Comparison of ENCODE assay signal across 14 mouse cellular contexts in genomic region chr2:102663865-102664264, GRCm38 (mm10). TPM values are rescaled to one million over a fixed set of nuclear protein-coding genes. Genes with fewer than 3 reads are reported as not detected.
DNase-seq lines count a peak whose midpoint lies in the region; ATAC-seq and TF ChIP-seq lines count a peak whose summit lies in the region.
"Had no signal": no experiment of that assay in that cellular context is flagged by ENCODE, and none has a peak within 500 bp of the region (broad histone marks: within the 10 kb centered on the region; RNA-seq: fewer than 3 reads in every experiment).

No protein-coding gene starts in this region.

- no peaks in the 10 kb centered on the region for H3K9me3 ChIP-seq in embryonic facial prominence, embryonic 11.5 days (replicated peaks; ENCODE audit: control insufficient read depth, low read length)
- H3K9me3 ChIP-seq in embryonic facial prominence, embryonic 10.5 days = no peaks in the 10 kb centered on the region
- H3K9me3 ChIP-seq in forebrain, embryonic 15.5 days = no peaks in the 10 kb centered on the region
- no peaks in the 10 kb centered on the region for H3K9me3 ChIP-seq in lung, postnatal 0 days (ENCODE audit: low read length)
- no peaks in the 10 kb centered on the region for H3K9me3 ChIP-seq in midbrain, postnatal 0 days (ENCODE audit: low read length)
- H3K9me3 ChIP-seq: heart, embryonic 15.5 days; liver, embryonic 13.5 days had no signal

- peak; percentile 26; the same call in 1 of the 2 replicates for TF ChIP-seq EP300 in lung, postnatal 0 days (IDR thresholded peaks at IDR 0.05)

- no peak overlapping the region for H3K4me2 ChIP-seq in embryonic facial prominence, embryonic 11.5 days (ENCODE audit: low read depth, low read length)
- H3K4me2 ChIP-seq in forebrain, embryonic 15.5 days (replicated peaks) = 0 out of 2 replicates have a peak overlapping the region, but pooled peaks have one; percentile 29
- no peak overlapping the region for H3K4me2 ChIP-seq in lung, postnatal 0 days (replicated peaks; ENCODE audit: low read depth, low read length)
- peak overlapping the region; percentile 87; the same call in 1 of the 2 replicates for H3K4me2 ChIP-seq in midbrain, postnatal 0 days (ENCODE audit: low read depth, low read length, poor library complexity, severe bottlenecking)
- H3K4me2 ChIP-seq: heart, embryonic 15.5 days; liver, embryonic 13.5 days had no signal

- no peak overlapping the region for H3K27ac ChIP-seq in embryonic facial prominence, embryonic 11.5 days (replicated peaks; ENCODE audit: low read depth, low read length)
- H3K27ac ChIP-seq in embryonic facial prominence, embryonic 10.5 days (replicated peaks) = no peak overlapping the region
- peak overlapping the region; percentile 57; the same call in 1 of the 2 replicates for H3K27ac ChIP-seq in forebrain, embryonic 15.5 days (replicated peaks)
- H3K27ac ChIP-seq in lung, postnatal 0 days (ENCODE audit: low read length) = no peak overlapping the region
- no peak overlapping the region for H3K27ac ChIP-seq in midbrain, postnatal 0 days (ENCODE audit: low read depth, low read length)
- H3K27ac ChIP-seq: heart, embryonic 15.5 days; liver, embryonic 13.5 days had no signal

- H3K36me3 ChIP-seq in embryonic facial prominence, embryonic 11.5 days (replicated peaks; ENCODE audit: control insufficient read depth, insufficient read depth, low read depth, low read length) = no peaks in the 10 kb centered on the region
- H3K36me3 ChIP-seq in embryonic facial prominence, embryonic 10.5 days (replicated peaks) = no peaks in the 10 kb centered on the region
- H3K36me3 ChIP-seq in forebrain, embryonic 15.5 days = no peaks in the 10 kb centered on the region
- no peaks in the 10 kb centered on the region for H3K36me3 ChIP-seq in lung, postnatal 0 days (ENCODE audit: insufficient read depth, low read length)
- no peaks in the 10 kb centered on the region for H3K36me3 ChIP-seq in midbrain, postnatal 0 days (ENCODE audit: insufficient read depth, low read length)
- H3K36me3 ChIP-seq: heart, embryonic 15.5 days; liver, embryonic 13.5 days had no signal

- WGBS in embryonic facial prominence, embryonic 11.5 days = 57% methylated on average over 3 of the region's 3 CpGs
- WGBS in embryonic facial prominence, embryonic 10.5 days = 57% methylated on average over 3 of the region's 3 CpGs
- WGBS in forebrain, embryonic 15.5 days = 49% methylated on average over 3 of the region's 3 CpGs
- WGBS in lung, postnatal 0 days = 45% methylated on average over 3 of the region's 3 CpGs
- 25% methylated on average over 3 of the region's 3 CpGs for WGBS in midbrain, postnatal 0 days

- no peak; the same call in 1 of the 2 replicates for ATAC-seq in embryonic facial prominence, embryonic 11.5 days (replicated peaks; ENCODE audit: insufficient number of reproducible peaks, low FRiP score, low TSS enrichment, low read depth)
- ATAC-seq in forebrain, embryonic 15.5 days (replicated peaks) = no peak
- ATAC-seq in lung, postnatal 0 days = peak; percentile 86
- ATAC-seq in midbrain, postnatal 0 days (ENCODE audit: low FRiP score) = no peak
- ATAC-seq: intestine, postnatal 0 days had no signal

- peaks cover 13% of the 10 kb centered on the region; the same call in 1 of the 2 replicates for H3K27me3 ChIP-seq in embryonic facial prominence, embryonic 11.5 days (ENCODE audit: control insufficient read depth, insufficient read depth, low read length)
- H3K27me3 ChIP-seq in embryonic facial prominence, embryonic 10.5 days (replicated peaks; ENCODE audit: low read depth, poor library complexity, severe bottlenecking) = peaks cover 35% of the 10 kb centered on the region
- H3K27me3 ChIP-seq in forebrain, embryonic 15.5 days = no peaks in the 10 kb centered on the region
- peaks cover 16% of the 10 kb centered on the region for H3K27me3 ChIP-seq in lung, postnatal 0 days (replicated peaks; ENCODE audit: insufficient read depth, low read length)
- no peaks in the 10 kb centered on the region for H3K27me3 ChIP-seq in midbrain, postnatal 0 days (ENCODE audit: insufficient read depth, low read length)

- no peak overlapping the region for H3K4me3 ChIP-seq in embryonic facial prominence, embryonic 11.5 days (ENCODE audit: low read depth, low read length)
- H3K4me3 ChIP-seq in embryonic facial prominence, embryonic 10.5 days = no peak overlapping the region
- H3K4me3 ChIP-seq in forebrain, embryonic 15.5 days = no peak overlapping the region
- no peak overlapping the region for H3K4me3 ChIP-seq in lung, postnatal 0 days (ENCODE audit: low read depth, low read length)
- H3K4me3 ChIP-seq in midbrain, postnatal 0 days (ENCODE audit: low read depth, low read length) = no peak overlapping the region
- H3K4me3 ChIP-seq: heart, embryonic 15.5 days; liver, embryonic 13.5 days had no signal

- no peak overlapping the region for H3K9ac ChIP-seq in embryonic facial prominence, embryonic 11.5 days (replicated peaks; ENCODE audit: low read length)
- no peak overlapping the region for H3K9ac ChIP-seq in forebrain, embryonic 15.5 days (replicated peaks)
- no peak overlapping the region for H3K9ac ChIP-seq in lung, postnatal 0 days (replicated peaks; ENCODE audit: low read depth)
- H3K9ac ChIP-seq in midbrain, postnatal 0 days (replicated peaks; ENCODE audit: low read length, poor library complexity, severe bottlenecking) = no peak overlapping the region
- H3K9ac ChIP-seq: heart, embryonic 15.5 days; liver, embryonic 13.5 days had no signal

- no peak for TF ChIP-seq CTCF in lung, postnatal 0 days (IDR thresholded peaks at IDR 0.05)
- no peak for TF ChIP-seq CTCF in midbrain, postnatal 0 days (IDR thresholded peaks at IDR 0.05)

- DNase-seq in embryonic facial prominence, embryonic 11.5 days (ENCODE audit: low spot score) = peak; percentile 38
- no peak for DNase-seq in embryonic facial prominence, embryonic 10.5 days (ENCODE audit: low spot score)
- DNase-seq in lung, postnatal 0 days (ENCODE audit: low spot score) = peak; percentile 81
- peak; percentile 41 for DNase-seq in midbrain, postnatal 0 days (ENCODE audit: low spot score)
- no peak for DNase-seq in cerebellum, postnatal 14 days
- no peak for DNase-seq in thymus, postnatal 4 days
- DNase-seq in adrenal gland, postnatal 36 days = no peak
- DNase-seq: cerebellum, adult 2 months; kidney, postnatal 4 days; liver, embryonic 13.5 days; thymus, adult 2 months had no signal

- H3K4me1 ChIP-seq in embryonic facial prominence, embryonic 11.5 days (ENCODE audit: control insufficient read depth, insufficient read depth, low read length) = no peaks in the 10 kb centered on the region; the same call in 1 of the 2 replicates
- H3K4me1 ChIP-seq in embryonic facial prominence, embryonic 10.5 days = peaks cover 33% of the 10 kb centered on the region
- H3K4me1 ChIP-seq in forebrain, embryonic 15.5 days = peaks cover 44% of the 10 kb centered on the region
- no peaks in the 10 kb centered on the region for H3K4me1 ChIP-seq in lung, postnatal 0 days (ENCODE audit: insufficient read depth, low read depth, low read length)
- peaks cover 19% of the 10 kb centered on the region; the same call in 1 of the 2 replicates for H3K4me1 ChIP-seq in midbrain, postnatal 0 days (ENCODE audit: insufficient read depth, low read length)

RNA-seq across cellular contexts. Expression of gene Slc1a2, which starts 5.4 kb away (rescaled TPM):
- polyA plus RNA-seq in embryonic facial prominence, embryonic 11.5 days (2014; fragmentation: Nextera tagmentation; extraction: Ambion mirVana) = 0.97 and 1.4 TPM in 2 replicates
- polyA plus RNA-seq in embryonic facial prominence, embryonic 10.5 days (2016; fragmentation: Nextera tagmentation; extraction: Ambion mirVana) = 1.0 and 1.6 TPM in 2 replicates
- polyA plus RNA-seq in forebrain, embryonic 15.5 days (2015; fragmentation: Nextera tagmentation; extraction: Ambion mirVana) = 10.5 and 11.4 TPM in 2 replicates
- 0.50 and 0.87 TPM in 2 replicates for polyA plus RNA-seq in lung, postnatal 0 days (2015; fragmentation: Nextera tagmentation; extraction: Ambion mirVana)
- total RNA-seq in midbrain, postnatal 0 days (2014; rRNA removed) = 97.1 and 102 TPM in 2 replicates
- 13.4 and 15.7 TPM in 2 replicates for polyA plus RNA-seq in midbrain, postnatal 0 days (2015; fragmentation: Nextera tagmentation; extraction: Ambion mirVana)
- total RNA-seq in adrenal gland, postnatal 36 days (2021) = under 1 TPM; 0.03 to 0.16 TPM

Comparison
In these comparisons a context has a peak if more than half of its experiments do, and no peak if none do; other contexts are left out.
1. DNase-seq: peak in embryonic facial prominence, embryonic 11.5 days (single experiment), lung, postnatal 0 days (single experiment) and midbrain, postnatal 0 days (single experiment); none in embryonic facial prominence, embryonic 10.5 days (single experiment), cerebellum, postnatal 14 days (0 of 2), thymus, postnatal 4 days (single experiment) and adrenal gland, postnatal 36 days (0 of 2).
2. H3K4me2 ChIP-seq: peak in forebrain, embryonic 15.5 days (single experiment) and midbrain, postnatal 0 days (single experiment); none in embryonic facial prominence, embryonic 11.5 days (single experiment) and lung, postnatal 0 days (single experiment).